Mouse (Mus musculus): ENCODE results near the gene Mblac1. TPM values are rescaled to one million over a fixed set of nuclear protein-coding genes. Genes with fewer than 3 reads are reported as not detected.
A peak's percentile ranks its signal among the peaks of the same experiment; 100 is the strongest.
"Not testable (repeated sequence)": the region's sequence is repeated elsewhere in the genome, so short reads cannot be mapped to it uniquely, and the experiment has no call there.

Mblac1 gene
- total RNA-seq, 1 experiment from 2014 or later: 7.0 TPM

- DNase-seq: no peak
Measured at GRCm38 (mm10) chr5:138207873-138208272, 13.8 kb downstream of the Mblac1 start.

- DNase-seq: not testable (repeated sequence)
Measured at GRCm38 (mm10) chr5:138216632-138217031, 22.5 kb downstream of the Mblac1 start.

GRCm38 (mm10) chr5:138219864-138220263 is 25.8 kb downstream of the Mblac1 start:
- DNase-seq: no peak

GRCm38 (mm10) chr5:138222111-138222510 is 28.0 kb downstream of the Mblac1 start:
- peak; percentile 95 for DNase-seq

- no peak for DNase-seq
Measured at GRCm38 (mm10) chr5:138223287-138223686, 29.2 kb downstream of the Mblac1 start.

GRCm38 (mm10) chr5:138225700-138226099 is 31.6 kb downstream of the Mblac1 start, which contains the start of gene Nxpe5:
Gene Nxpe5 (plus strand): TSS chr5:138225898.
- no peak for DNase-seq

GRCm38 (mm10) chr5:138226491-138226890 is 32.4 kb downstream of the Mblac1 start:
- no peak for DNase-seq

GRCm38 (mm10) chr5:138227367-138227766 is 33.3 kb downstream of the Mblac1 start:
- no peak for DNase-seq

- peak; percentile 66 for DNase-seq
Measured at GRCm38 (mm10) chr5:138228026-138228425, 33.9 kb downstream of the Mblac1 start.

GRCm38 (mm10) chr5:138229511-138229910 is 35.4 kb downstream of the Mblac1 start:
- no peak for DNase-seq

- no peak for DNase-seq
Measured at GRCm38 (mm10) chr5:138233778-138234177, 39.7 kb downstream of the Mblac1 start.

- DNase-seq: no peak
Measured at GRCm38 (mm10) chr5:138234224-138234623, 40.1 kb downstream of the Mblac1 start.

- DNase-seq: peak; percentile 69
Measured at GRCm38 (mm10) chr5:138241511-138241910, 47.4 kb downstream of the Mblac1 start.

Small RNA genes within 50 kb of the gene (microRNA-seq; reads per million reads assigned to microRNA genes)
- 1,609 to 2,727 reads per million in 2 experiments for gene Mir106b
- gene Mir25: 609 to 743 reads per million in 2 experiments
- 4,430 to 8,323 reads per million in 2 experiments for gene Mir93

Other genes with a start within 250 kb of the Mblac1 start
- 0.70 and 0.94 TPM in 2 replicates for gene Gjc3, start 231.2 kb upstream of the Mblac1 start, total RNA-seq (2021)
- gene Azgp1, start 212.8 kb upstream of the Mblac1 start, total RNA-seq (2021): 6.4 and 99.5 TPM in 2 replicates
- gene Smok3a, start 173.1 kb upstream of the Mblac1 start, total RNA-seq (2021): not detected in 2 replicates
- gene Smok3b, start 172.9 kb upstream of the Mblac1 start, total RNA-seq (2021): not detected in 2 replicates
- gene Smok3c, start 141.1 kb upstream of the Mblac1 start, total RNA-seq (2021): not detected in 2 replicates
- gene Zkscan1, start 109.2 kb upstream of the Mblac1 start, total RNA-seq (2021): 33.1 and 33.6 TPM in 2 replicates
- gene Zscan21, start 77.4 kb upstream of the Mblac1 start, total RNA-seq (2021): 16.7 and 17.2 TPM in 2 replicates
- 12.5 and 15.4 TPM in 2 replicates for gene Zfp113, start 38.6 kb upstream of the Mblac1 start, total RNA-seq (2021)
- gene Cops6, start 33.2 kb upstream of the Mblac1 start, total RNA-seq (2021): 149 and 153 TPM in 2 replicates
- 21.4 and 24.2 TPM in 2 replicates for gene Ap4m1, start 22.3 kb upstream of the Mblac1 start, total RNA-seq (2021)
- gene Mcm7, start 21.9 kb upstream of the Mblac1 start, total RNA-seq (2021): 50.3 and 52.2 TPM in 2 replicates
- 35.2 and 35.5 TPM in 2 replicates for gene Taf6, start 6.9 kb upstream of the Mblac1 start, total RNA-seq (2021)
- 20.8 and 22.3 TPM in 2 replicates for gene Cnpy4, start 6.8 kb upstream of the Mblac1 start, total RNA-seq (2021)
- gene Nxpe5, start 31.6 kb downstream of the Mblac1 start, total RNA-seq (2021): 0.23 and 0.26 TPM in 2 replicates
- 70.3 and 74.7 TPM in 2 replicates for gene Lamtor4, start 61.2 kb downstream of the Mblac1 start, total RNA-seq (2021)
- gene BC037034, start 69.7 kb downstream of the Mblac1 start, total RNA-seq (2021): 18.2 and 25.6 TPM in 2 replicates
- 0.19 TPM in 1 of 2 replicates, not detected in the other for gene Gal3st4, start 78.5 kb downstream of the Mblac1 start, total RNA-seq (2021)
- not detected in 2 replicates for gene Gm43720, start 85.6 kb downstream of the Mblac1 start, total RNA-seq (2021)
- 1.1 and 1.3 TPM in 2 replicates for gene Gpc2, start 85.7 kb downstream of the Mblac1 start, total RNA-seq (2021)
- gene Stag3, start 85.9 kb downstream of the Mblac1 start, total RNA-seq (2021): 0.15 and 0.56 TPM in 2 replicates
- gene Pvrig, start 147.6 kb downstream of the Mblac1 start, total RNA-seq (2021): 0.33 TPM in 1 of 2 replicates, not detected in the other
- gene Zfp157, start 247.2 kb downstream of the Mblac1 start, total RNA-seq (2021): 9.6 and 10.6 TPM in 2 replicates